Mouse (Mus musculus): Measurements from ENCODE around the gene Chst11.

Gene Chst11

DNA sequence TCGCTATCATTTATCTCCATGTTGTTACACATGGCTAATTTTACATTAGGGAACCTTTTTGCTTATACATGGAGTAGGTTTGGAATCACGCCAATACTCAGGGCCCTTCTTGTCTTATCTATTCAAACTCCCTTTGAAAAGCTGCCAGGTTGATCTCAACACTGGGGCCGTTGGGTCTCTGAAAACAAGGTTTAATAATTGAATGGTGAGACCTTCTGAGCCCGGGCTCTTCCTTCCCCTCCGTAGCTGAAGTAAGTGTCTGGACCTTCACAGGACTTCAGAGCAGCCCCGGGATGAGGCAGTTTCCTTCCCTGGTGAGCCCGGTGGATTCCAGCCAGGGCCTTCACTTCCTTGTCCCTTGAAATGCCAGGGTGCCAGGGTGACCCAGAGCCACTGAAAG lies 5.6 kb downstream of the Chst11 start:
- DNase-seq (ENCODE audit: low spot score): no peak

DNA sequence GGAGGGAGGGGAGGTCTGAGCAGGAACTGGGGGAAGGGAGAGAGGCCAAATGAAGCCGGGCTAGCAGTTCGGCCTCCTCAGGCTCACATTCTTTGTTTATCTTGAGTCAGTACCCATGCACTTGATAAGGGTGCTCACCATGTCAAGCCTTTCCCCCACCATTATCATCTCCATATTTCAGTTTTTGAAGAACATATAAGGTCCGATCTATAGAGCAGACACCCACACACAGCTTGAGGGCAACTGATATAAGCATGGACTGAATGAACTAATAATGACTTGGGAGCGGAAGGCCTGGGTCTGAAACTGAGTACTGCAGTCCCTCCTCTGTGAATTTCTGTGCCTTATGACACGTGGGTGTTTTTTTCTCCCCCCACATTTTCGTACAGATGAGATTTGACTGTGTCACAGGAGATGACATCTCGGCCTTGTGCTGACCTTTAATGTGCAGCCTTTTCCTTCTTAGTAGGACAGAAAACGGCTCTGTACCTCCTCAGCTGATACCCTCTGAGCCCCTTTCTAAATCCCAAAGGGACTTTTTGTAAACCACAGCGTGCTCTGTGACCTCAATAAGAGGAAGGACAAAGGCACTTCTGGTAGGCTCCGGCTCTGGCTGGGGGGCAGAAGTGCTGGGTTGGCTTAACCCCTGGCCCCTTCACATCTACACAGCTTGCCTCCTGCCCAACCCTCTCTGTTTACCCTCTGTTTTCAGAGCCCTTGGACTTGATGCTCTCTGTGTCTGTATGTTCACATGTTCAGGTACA lies 6.6 kb downstream of the Chst11 start:
- no peak for DNase-seq (ENCODE audit: low spot score)

DNA sequence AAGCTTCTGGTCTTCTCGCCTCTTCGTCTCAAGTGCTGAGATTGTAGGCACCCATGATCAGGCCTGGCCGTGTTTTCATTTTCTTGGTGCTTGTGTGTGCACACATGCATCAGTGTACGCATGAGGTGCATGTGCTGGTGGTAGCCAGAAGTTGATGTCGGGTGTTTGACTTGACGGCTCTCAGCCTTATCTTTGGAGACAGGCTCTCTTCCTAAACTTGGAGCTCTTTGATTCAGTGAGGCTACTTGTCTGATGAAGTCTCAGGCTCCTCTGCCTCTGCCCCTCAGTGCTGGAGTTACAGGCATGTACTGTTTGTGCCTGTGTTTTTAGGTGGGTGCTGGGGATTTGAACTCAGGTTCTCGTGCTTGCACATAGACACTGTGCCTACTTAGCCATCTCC lies 9.0 kb downstream of the Chst11 start:
- DNase-seq (ENCODE audit: low spot score): no peak

DNA sequence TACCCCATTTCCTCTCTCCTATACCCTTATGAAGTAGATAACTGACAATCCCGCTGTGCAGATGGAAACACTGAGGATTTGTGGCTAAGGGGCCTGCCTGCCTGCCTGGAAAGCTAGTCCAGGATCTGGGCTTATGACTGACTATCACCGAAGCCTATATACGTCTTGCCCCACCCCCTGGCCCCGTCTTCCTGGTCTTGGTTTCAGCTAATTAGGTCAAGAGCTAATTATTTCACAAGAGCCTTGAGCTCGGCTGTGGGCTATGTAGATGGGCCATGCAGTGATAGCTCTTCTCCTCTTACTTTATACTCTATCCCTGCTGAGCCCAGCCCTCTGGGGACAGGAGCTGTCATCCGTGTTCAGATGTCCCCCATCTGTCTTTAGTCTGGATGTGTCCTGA lies 12.2 kb downstream of the Chst11 start:
- no peak for DNase-seq (ENCODE audit: low spot score)

DNA sequence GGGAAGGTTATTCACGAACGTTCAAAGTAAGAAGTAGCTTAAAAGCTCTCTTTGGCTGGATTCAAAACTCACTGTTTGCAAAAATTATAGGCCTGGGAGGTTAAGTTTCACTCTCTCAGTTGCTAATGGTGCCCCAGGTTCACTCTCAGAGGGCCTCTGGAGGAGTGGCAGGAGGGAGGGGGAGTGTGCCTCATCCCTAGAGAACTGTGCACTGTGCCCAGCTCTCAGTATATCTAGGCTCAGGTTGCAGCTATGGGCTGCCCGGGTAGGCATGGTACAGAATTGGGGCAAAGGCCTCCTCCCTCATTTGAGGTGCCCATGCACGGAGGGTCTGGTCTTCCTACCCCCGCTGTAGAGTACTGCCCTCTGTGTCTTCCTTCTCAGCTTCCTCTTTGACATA lies 14.9 kb downstream of the Chst11 start:
- no peak for DNase-seq (ENCODE audit: low spot score)

DNA sequence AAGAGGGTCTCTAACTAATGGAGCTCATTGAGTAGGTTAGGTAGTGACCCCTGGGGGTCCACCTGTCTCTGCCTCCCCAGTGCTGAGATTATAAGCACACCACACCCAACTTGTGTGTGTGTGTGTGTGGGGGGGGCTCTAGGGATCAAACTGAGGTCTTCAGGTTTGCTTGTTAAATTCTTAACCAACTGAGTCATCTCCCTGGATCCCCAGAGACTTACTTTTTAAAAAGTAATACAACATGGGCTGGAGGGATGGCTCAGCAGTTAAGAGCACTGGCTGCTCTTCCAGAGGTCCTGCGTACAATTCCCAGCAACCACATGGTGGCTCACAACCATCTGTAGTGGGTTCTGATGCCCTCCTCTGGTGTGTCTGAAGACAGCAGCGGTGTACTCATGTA lies 15.4 kb downstream of the Chst11 start:
- no peak for DNase-seq (ENCODE audit: low spot score)

DNA sequence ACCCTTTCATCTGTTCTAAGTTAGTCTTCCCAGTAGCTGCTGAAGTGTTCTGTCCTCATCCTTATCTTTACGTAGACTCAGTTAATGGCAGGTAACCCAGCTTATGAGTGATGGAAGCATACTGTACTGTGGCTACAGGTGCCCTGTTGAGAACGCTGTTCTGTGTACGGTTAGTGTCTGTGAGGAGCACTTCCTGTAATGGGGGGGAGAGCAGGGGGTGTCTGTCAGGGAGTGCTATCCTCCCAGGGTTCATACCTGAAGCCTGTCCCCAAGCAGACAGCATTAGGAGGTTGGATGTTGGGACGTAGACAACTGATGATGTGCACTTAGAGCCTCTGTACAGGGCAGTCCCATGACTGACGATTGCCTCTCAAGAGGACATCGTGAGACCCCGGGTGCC lies 18.6 kb downstream of the Chst11 start:
- DNase-seq (ENCODE audit: low spot score): no peak

DNA sequence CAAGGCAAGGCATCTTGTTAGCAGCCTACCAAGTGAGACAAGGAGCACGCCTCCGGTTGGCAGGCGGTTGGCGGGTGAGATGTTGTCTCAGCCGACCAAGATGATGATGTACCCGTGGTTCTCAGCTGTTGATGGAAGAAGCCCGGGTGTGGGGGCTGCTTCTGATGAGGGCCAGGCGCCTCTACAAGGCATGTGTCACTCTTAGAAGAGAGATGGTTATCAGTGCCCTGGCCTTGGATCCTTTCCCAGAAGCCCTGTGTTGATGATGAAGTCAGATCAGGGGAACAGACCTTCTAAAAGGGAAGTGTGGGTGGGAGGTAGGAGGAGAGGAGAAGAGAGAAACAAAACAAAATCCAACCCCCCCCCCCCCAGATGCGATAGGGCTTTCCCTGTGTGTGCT lies 19.1 kb downstream of the Chst11 start:
- no peak for DNase-seq (ENCODE audit: low spot score)

DNA sequence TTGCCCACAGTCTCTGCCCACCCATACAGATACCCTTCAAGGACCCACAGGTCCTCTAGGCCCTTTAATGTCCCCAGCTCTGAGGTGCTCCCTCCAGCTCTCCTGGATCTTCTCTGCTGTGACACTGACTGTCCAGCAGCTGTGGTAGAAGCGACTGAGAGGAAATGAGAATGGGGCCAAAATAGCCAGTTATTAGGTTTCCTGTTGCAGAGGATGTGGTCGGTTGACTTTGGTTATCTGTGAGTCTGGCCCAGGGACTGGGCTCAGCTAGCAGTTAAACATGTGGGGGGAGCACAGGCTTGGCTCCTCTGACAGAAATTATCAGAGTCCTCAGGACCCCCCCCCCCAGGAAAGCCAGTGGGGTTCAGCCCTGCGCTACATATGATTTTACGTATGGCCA lies 19.7 kb downstream of the Chst11 start:
- no peak for DNase-seq (ENCODE audit: low spot score)

DNA sequence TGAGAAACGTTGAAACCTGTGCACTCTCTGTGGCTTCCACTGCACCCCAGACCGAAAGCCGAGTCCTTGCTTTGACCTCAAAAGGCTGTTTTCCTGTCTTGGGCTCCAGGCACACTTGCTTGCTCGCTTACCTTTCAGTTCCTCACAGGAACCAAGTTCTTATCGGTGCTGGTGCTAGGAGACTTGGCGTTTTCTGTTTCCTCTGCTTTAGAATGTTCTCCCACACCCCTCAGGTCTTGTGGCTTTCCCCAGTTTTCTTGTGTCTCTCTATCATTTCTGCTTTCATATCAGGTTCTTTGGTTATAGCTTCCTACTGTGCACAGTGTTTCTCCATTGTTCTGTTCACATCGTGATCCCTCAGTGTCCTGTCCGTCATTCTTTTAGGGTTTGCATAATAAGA lies 21.0 kb downstream of the Chst11 start:
- no peak for DNase-seq (ENCODE audit: low spot score)

DNA sequence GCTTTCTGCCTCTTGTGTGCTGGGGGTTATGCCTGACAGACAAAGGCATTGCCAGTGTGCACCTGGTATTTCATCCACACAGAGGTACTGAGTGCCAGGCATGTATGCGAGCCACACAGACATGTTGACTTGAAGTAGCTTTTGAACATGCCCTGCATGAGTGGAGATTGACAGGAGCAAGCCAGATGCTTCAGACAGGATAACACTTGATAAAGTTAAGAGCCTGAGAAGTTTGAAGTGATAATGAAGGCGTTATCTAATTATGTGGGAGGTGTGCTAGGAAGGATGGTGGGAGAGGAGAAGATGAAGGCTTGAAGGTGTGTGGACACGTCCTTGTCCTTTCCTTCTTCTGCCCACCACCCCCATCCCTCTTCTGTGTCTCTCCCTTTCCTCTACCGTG lies 28.7 kb downstream of the Chst11 start:
- no peak for DNase-seq (ENCODE audit: low spot score)

DNA sequence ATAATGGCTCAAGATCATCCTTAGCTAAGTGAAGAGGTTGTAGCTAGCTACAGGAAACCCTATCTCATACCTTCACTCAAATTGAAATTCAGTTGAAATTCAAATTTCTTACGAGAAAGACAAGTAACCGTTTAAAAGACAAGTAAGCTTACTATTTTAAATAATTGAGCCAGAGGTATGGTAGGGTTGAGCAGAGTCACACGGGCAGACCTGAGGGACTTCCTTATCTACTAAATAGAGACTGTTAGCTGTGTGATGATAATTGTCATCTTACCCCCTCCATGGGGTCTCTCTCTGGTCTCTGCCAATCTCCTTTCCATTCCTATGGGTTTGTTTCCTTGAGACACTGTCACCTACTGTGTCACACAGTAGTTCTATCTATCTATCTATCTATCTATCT lies 30.6 kb downstream of the Chst11 start:
- DNase-seq (ENCODE audit: low spot score): no peak

DNA sequence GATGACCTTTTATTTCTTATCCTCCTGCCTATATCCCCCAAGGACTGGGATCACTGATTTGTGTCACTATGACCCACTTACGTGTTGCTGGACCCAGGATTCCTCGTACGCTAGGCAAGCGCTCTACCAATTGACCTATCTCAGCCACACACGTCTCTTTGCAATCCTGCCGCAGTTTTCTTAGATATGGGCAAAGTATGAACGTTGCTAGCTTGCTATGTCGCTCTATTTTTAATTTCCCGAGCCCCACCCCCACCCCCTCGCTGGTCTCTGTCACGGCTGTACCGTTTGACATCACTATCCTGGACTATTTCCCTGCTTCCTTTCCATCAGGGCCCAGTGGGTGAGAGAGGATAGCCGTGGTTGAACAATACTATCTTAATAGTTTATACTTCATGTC lies 31.5 kb downstream of the Chst11 start:
- DNase-seq (ENCODE audit: low spot score): no peak

DNA sequence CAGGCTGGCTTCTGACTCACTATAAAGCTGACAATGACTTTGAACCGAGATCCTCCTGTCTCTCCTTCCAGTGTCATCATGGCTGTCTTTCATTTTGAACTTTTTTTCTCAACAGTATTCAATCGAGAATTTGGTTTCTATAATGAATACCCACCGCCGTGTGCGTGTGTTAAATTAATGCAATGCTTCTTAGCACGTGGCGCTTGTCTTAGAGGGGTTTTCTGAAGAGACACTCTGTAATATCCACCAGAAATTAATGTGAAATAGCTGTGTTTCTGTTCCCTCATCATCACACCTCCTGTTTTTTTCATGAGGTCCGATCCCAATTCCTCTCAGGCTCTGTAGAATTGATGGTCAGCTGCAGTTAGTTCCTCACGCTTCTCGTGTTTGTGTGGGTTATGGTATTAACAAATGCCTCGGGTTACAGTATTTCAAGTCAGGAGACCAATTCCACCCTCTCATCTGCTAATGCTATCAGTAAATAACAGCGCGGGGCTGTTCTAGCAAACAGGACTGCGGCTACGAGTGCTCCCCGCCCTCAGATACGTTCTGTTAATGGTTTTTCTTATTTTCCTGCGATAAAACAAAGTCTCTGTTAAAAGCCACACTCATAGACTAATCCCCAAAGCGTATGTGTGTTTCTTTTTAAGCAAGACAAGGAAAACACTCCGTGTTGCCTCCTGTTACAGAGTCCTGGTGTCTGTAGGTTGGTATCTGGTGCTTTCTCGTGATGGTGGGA lies 32.6 kb downstream of the Chst11 start:
- no peak for DNase-seq (ENCODE audit: low spot score)

DNA sequence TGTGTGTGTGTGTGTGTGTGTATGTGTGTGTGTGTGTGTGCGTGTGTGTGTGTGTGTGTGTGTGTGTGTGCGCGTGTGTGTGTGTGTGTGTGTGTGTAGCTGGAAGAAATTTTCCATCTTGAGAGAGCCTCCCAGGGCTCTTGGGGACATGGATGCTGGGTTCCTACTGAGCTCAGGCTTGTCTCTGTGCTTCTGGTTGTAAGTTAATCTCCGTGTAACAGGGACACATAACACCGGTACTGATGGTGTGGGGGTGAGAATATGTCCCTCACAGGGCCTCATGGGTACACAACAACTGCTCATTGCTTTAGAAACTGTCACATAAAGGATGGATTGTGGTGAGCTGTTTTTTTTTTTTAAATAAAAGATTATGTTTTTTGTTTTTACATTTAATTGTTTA lies 33.2 kb downstream of the Chst11 start:
- DNase-seq (ENCODE audit: low spot score): no peak

DNA sequence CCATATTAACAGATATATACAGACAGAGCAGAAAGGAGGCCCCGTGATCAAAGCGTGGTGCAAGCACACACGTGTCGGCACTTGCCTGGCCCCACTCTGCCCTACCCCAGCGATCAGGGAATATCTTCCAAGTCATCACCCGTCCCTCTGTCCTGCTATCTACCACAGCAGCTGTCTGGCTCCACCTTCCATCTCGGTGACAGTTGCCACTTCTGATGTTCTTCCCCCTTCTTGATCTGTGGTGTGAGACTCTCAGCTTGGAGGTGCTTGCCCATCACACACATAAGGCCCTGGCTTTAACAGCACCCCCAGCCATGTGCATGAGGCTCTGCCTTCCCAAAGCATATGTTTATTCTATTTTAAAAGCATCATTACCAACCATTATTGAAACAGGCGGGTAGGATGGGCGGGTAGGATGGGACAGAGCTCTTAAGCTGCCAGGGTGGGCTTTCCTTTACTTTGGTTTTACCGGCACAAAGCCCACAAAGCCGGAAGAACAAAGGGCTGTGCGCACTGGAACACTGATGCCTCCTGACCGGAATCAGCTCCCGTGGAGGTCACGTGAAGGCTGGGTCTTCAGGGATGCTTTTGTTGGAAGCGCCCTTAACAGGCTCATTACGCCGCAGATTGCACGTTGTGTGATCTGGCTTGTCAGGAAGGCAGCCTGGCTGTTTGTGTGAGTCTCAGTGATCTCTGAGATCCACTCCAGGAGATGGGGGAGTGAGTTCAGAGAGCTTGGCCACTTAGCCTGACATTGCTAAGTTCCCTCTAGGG lies 34.4 kb downstream of the Chst11 start:
- DNase-seq (ENCODE audit: low spot score): peak; percentile 90

DNA sequence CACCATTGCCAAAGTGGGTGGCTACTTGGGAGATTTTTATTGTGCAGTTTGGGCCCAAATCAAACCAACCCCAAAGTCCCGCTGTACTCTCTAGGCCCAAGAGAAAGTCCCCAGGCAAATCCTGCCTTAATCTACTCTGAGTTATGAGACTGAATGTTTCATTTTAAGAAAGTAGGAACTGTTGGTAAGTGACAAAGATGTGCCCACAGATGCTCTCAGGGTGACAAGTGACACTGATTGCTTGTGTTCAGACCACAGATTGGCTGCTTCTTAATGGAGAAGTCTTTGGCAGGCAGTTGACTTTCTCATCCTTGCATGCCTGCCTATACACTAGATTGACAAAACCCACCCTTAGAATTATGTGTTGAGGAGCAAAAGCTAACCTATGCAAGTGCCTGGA lies 37.3 kb downstream of the Chst11 start:
- no peak for DNase-seq (ENCODE audit: low spot score)

DNA sequence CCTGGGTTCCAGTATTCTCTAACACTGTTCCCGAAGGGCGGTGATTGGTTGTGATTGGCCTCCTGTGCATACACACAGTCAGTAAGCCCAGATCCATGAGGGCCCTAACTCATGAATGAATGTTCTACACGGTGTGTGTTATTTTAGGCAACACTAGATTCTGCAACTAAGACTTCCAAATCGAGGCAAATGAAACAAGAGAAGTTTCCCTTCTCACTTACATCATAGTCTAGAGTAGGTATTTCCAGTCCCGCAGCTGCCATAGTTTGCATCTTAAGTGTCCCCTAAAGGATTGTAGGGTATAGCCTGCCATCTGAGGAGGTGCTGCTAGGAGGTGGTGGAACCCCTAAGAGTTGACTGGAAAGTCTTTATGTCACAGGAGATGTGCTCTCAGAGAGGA lies 40.9 kb downstream of the Chst11 start:
- no peak for DNase-seq (ENCODE audit: low spot score)

DNA sequence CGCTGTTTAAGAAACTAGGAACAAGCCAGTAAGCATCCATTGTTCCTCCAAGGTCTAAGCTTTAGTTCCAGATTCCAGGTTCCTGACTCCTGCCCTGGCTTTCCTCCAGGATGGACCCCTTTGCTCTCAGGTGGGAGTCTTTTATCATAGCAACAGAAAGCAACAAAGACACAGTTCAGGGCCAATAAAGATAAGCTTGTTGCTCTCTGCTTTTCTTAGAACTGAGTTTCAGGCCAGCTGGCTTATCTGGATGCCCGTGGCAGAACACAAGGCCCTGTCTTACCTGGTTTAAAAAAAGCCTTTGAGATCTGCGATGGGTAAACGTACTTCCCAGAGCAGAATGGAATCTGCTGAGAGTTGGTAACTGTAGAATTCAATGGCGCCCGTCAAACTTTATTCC lies 42.4 kb downstream of the Chst11 start:
- no peak for DNase-seq (ENCODE audit: low spot score)

DNA sequence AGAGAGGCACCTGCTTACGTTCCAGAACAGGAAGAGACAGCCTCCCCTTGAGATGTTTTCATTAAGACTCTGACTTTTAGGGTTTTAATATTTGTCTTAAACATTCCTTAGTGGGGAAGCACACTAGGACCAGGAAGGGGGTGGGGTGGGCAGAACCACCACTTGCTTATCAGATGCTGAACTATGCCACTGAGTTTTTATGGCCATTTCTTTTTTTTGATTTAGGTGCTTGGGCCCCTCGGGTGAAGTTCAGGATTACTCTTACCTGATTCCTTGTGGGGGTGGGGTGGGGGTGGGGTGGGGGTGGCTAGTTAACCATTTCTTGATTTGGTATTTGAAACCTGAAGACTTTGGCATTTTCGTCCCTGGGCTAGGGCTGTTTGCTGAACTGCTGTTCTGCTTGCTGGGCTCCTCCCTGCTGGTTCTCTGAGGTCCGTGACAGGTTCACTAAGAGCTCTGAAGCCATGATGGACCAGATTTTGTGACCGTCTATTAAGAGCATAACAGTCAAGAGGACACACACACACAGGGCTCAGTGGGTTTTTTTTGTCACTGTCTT lies 44.9 kb downstream of the Chst11 start:
- no peak for DNase-seq (ENCODE audit: low spot score)

DNA sequence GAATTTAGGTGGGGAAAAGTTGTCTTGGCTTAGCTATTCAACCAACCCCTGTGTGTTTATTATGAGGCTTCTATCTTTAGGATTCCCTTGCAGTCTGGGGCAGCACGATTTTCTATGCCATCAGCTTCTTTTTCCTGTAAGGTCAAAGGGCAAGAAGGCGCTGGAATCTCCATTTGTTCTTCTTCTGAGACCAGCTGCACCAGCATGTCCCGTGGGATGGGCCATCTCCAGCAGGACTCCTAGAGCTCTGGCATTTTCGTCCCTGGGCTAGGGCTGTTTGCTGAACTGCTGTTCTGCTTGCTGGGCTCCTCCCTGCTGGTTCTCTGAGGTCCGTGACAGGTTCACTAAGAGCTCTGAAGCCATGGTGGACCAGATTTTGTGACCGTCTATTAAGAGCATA lies 45.6 kb downstream of the Chst11 start:
- DNase-seq (ENCODE audit: low spot score): no peak

DNA sequence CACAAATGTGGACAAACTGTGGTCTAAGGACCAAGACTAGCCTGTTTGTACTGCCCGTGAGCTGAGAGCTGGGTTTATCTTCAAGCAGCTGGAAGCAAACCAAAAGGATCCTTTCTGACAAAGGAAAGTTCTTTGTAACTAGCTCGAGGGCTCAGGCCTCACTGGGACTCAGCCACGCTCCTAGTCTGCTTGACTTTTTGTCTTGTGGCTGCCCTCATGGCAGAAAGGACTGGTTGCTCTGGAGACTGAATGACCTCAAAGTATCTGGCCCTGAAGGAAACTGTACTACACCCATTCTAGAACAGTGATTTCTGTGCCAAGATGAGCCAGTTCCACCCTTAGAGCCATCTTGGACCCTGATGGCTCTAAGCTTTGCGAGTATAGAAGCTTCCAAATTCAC lies 46.3 kb downstream of the Chst11 start:
- no peak for DNase-seq (ENCODE audit: low spot score)

DNA sequence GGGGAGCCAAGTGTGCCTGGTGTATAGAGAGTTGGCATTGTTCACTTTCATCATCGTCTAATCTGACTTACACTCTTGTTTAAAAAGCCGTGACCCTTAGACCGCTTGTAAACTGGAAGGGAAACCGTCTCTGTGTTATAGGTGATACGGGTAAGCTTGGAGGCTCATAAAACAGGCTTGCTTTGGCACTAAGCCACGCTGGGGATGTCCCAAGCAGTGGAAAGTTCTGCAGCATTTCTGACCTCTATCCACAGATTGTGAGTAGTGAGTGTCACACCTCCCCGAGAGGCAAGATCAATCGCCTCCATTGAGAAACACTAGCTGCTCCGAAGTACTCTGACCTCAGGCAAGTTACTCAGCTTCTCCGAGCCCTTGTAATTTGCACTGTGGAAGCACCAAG lies 47.3 kb downstream of the Chst11 start:
- no peak for DNase-seq (ENCODE audit: low spot score)
